Mouse (Mus musculus): Measurements from ENCODE around the gene Emilin2. TPM values are rescaled to one million over a fixed set of nuclear protein-coding genes. Genes with fewer than 3 reads are reported as not detected.

Emilin2 gene
- polyA plus RNA-seq, 1 experiment from 2014 or later = 0.72 TPM

DNA sequence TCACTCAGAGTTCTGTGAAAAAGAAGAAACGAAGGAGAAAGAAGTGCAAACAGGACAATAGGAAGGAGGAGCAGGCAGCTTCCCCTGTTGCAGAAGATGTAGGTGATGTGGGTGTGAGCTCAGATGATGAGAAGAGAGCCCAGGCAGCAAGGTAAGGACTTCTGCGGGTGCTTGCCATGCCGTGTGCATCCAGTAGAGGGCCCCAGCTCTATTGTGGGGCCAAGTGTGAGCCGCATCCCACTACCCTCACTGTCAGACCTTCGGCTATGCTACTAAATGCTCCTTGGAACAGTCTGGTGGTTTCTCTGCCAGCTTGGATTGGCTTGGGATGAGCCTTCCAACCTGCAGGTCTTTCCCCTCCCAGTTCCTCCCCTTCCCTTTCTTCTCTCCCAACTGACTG, 86.7 kb downstream of the Emilin2 start:
- Histone ChIP-seq H3K9me3 (replicated peaks; ENCODE audit: control insufficient read depth, low read length) (no peaks in the 10 kb centered on the region), H3K27ac (ENCODE audit: low read depth, low read length) (no peak overlapping the region), H3K4me1 (ENCODE audit: control insufficient read depth, insufficient read depth, low read length) (no peaks in the 10 kb centered on the region), H3K27me3 (replicated peaks; ENCODE audit: control insufficient read depth, insufficient read depth, low read length) (no peaks in the 10 kb centered on the region), H3K9ac (ENCODE audit: low read length) (no peak overlapping the region), H3K4me2 (ENCODE audit: low read length) (no peak overlapping the region), H3K4me3 (ENCODE audit: low read depth, low read length) (no peak overlapping the region), H3K36me3 (ENCODE audit: control insufficient read depth, insufficient read depth, low read length) (peaks cover 14% of the 10 kb centered on the region; the same call in 1 of the 2 replicates)
- WGBS = 28% methylated on average over 5 of the region's 5 CpGs
- ATAC-seq (no peak), DNase-seq (ENCODE audit: low spot score) (peak; percentile 22)

DNA sequence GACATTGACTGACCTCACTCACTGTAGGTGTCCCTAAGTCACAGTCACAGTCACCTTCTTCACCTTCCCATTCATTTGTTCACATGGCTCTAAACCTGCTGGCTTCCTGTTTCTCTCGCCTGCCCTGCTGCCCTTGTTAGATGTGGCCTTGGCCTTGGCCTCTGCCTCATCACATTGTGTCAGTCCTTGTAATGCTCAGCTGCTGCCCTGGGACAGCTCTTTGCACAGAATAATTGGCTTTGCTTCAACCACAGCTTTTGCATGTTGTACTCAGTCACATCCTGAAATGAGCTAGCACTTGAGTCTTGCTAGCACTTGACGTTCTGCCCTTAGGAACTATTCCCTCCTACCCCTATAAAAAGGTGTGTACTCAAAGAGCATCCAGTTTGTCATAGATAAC, 87.3 kb downstream of the Emilin2 start:
- Histone ChIP-seq H3K4me2 (ENCODE audit: low read length) (no peak overlapping the region), H3K9me3 (replicated peaks; ENCODE audit: control insufficient read depth, low read length) (no peaks in the 10 kb centered on the region), H3K27ac (ENCODE audit: low read depth, low read length) (no peak overlapping the region), H3K4me1 (ENCODE audit: control insufficient read depth, insufficient read depth, low read length) (no peaks in the 10 kb centered on the region), H3K4me3 (ENCODE audit: low read depth, low read length) (no peak overlapping the region), H3K9ac (ENCODE audit: low read length) (no peak overlapping the region), H3K27me3 (replicated peaks; ENCODE audit: control insufficient read depth, insufficient read depth, low read length) (no peaks in the 10 kb centered on the region), H3K36me3 (ENCODE audit: control insufficient read depth, insufficient read depth, low read length) (peaks cover 10% of the 10 kb centered on the region; the same call in 1 of the 2 replicates)
- ATAC-seq (no peak), DNase-seq (ENCODE audit: low spot score) (no peak)
- WGBS = 88% methylated on average over 2 of the region's 2 CpGs

DNA sequence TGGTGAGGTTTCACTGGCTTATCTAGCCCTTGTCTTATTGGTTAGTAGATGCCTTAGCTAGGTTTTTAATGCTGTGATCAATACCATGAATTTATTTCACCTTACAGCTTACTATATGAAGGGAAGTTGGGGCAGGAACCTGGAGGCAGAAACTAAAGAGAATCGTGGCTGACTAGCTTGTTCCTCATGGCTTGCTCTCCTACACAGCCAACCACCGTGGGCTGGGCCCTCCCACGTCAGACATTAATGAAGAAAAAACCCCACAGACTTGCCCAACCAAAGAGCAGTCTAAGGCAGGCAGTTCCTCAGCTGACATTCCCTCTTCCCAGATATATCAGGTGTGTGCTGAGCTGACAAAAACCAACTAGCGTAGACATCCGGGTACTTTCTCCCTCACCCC, 88.1 kb downstream of the Emilin2 start:
- WGBS = 86% methylated on average over 5 of the region's 5 CpGs
- Histone ChIP-seq H3K9me3 (replicated peaks; ENCODE audit: control insufficient read depth, low read length) (no peaks in the 10 kb centered on the region), H3K4me2 (ENCODE audit: low read length) (no peak overlapping the region), H3K4me3 (ENCODE audit: low read depth, low read length) (no peak overlapping the region), H3K4me1 (ENCODE audit: control insufficient read depth, insufficient read depth, low read length) (no peaks in the 10 kb centered on the region), H3K27me3 (replicated peaks; ENCODE audit: control insufficient read depth, insufficient read depth, low read length) (no peaks in the 10 kb centered on the region), H3K27ac (ENCODE audit: low read depth, low read length) (no peak overlapping the region), H3K9ac (ENCODE audit: low read length) (no peak overlapping the region), H3K36me3 (ENCODE audit: control insufficient read depth, insufficient read depth, low read length) (0 out of 2 replicates have a peak, but pooled peaks cover 6% of the 10 kb centered on the region)
- no peak for ATAC-seq
- no peak for DNase-seq (ENCODE audit: low spot score)

DNA sequence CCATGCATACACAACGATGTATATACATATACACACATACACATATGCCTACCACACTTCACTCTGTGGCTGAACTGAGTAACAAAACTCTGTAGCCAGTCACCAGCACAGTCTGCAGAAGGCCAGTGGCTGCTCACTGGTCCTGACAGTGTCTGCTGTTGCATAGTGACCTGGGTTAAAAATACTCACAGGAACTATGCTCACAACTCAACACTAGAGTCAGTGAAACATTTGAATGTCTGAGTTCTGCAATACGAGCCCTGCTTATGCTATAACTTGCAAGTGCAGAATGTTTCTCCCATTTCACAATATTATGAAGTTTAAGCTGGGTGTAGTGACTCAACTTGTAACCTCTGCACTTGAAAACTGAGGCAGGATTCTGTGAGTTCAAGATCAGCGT, 90.4 kb downstream of the Emilin2 start:
- H3K36me3 ChIP-seq (ENCODE audit: control insufficient read depth, insufficient read depth, low read length) = peaks cover 9% of the 10 kb centered on the region; the same call in 1 of the 2 replicates
- H3K27ac ChIP-seq (ENCODE audit: low read depth, low read length) = no peak overlapping the region
- no peak for DNase-seq (ENCODE audit: low spot score)
- no peaks in the 10 kb centered on the region for H3K27me3 ChIP-seq (replicated peaks; ENCODE audit: control insufficient read depth, insufficient read depth, low read length)
- H3K4me1 ChIP-seq (ENCODE audit: control insufficient read depth, insufficient read depth, low read length) = no peaks in the 10 kb centered on the region
- H3K9me3 ChIP-seq (replicated peaks; ENCODE audit: control insufficient read depth, low read length) = no peaks in the 10 kb centered on the region
- H3K4me2 ChIP-seq (ENCODE audit: low read length) = no peak overlapping the region
- no peak overlapping the region for H3K9ac ChIP-seq (ENCODE audit: low read length)
- ATAC-seq = no peak
- no peak overlapping the region for H3K4me3 ChIP-seq (ENCODE audit: low read depth, low read length)
- WGBS = 93% methylated on average over 3 of the region's 3 CpGs

DNA sequence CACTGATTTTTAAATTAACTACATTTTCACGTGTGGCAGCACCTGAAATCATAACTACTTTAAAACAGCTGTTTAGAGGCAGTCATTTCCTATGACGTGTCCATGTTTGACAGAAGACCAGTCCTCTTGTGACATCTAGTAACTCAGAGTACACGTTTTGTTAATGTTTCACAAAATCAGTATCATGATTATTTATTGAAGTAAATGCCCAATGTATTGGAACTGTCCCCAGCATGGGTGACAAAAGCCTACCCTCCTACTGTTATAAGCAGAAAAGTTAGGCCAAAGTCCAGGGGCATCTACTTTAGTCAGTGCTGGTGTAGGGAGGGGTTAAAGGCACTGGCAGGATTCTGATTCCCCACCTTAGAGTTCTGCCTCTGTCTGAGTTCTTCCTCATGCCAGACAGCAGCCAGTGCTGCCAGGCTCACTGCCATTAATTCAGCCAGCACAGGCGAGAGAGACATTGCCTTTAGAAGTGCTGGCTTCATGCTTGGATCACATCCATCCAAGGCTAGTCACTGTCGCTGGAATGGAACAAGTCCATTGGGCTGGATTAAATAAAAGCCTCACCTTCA, 94.6 kb downstream of the Emilin2 start:
- DNase-seq (ENCODE audit: low spot score) (no peak), ATAC-seq (no peak)
- no peak overlapping the region for H3K27ac ChIP-seq (ENCODE audit: low read depth, low read length)
- H3K4me3 ChIP-seq (ENCODE audit: low read depth, low read length) = no peak overlapping the region
- no peaks in the 10 kb centered on the region; the same call in 1 of the 2 replicates for H3K4me1 ChIP-seq (ENCODE audit: control insufficient read depth, insufficient read depth, low read length)
- H3K9ac ChIP-seq (ENCODE audit: low read length) = no peak overlapping the region
- WGBS = 87% methylated on average over 5 of the region's 5 CpGs
- no peaks in the 10 kb centered on the region for H3K9me3 ChIP-seq (replicated peaks; ENCODE audit: control insufficient read depth, low read length)
- H3K27me3 ChIP-seq (replicated peaks; ENCODE audit: control insufficient read depth, insufficient read depth, low read length) = no peaks in the 10 kb centered on the region
- H3K36me3 ChIP-seq (ENCODE audit: control insufficient read depth, insufficient read depth, low read length) = peaks cover 6% of the 10 kb centered on the region; the same call in 1 of the 2 replicates
- H3K4me2 ChIP-seq (ENCODE audit: low read length) = no peak overlapping the region

DNA sequence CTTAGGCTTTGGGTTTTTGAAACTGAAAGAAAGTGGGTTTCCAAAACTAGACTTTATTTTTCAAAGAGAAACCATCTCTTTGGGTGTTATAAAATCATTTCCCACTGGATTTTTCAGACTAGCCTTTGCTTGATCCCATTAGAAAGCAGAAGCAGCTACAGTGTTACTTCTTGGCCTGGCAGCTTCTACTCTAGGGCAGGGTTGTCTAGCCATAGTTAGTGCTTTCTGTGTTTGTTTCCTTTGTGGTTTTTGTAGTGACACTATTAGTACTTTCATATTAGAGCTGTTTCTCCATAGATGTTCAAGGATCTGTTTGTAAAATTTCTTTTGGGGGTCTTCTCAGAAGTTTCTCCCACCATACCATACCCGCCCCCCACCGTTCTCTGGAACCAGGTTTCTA, 95.5 kb downstream of the Emilin2 start:
- ATAC-seq (no peak), DNase-seq (ENCODE audit: low spot score) (no peak)
- Histone ChIP-seq H3K27ac (ENCODE audit: low read depth, low read length) (no peak overlapping the region), H3K27me3 (replicated peaks; ENCODE audit: control insufficient read depth, insufficient read depth, low read length) (no peaks in the 10 kb centered on the region), H3K9me3 (replicated peaks; ENCODE audit: control insufficient read depth, low read length) (no peaks in the 10 kb centered on the region), H3K4me2 (ENCODE audit: low read length) (no peak overlapping the region), H3K9ac (ENCODE audit: low read length) (no peak overlapping the region), H3K4me3 (ENCODE audit: low read depth, low read length) (no peak overlapping the region), H3K36me3 (ENCODE audit: control insufficient read depth, insufficient read depth, low read length) (peaks cover 6% of the 10 kb centered on the region; the same call in 1 of the 2 replicates), H3K4me1 (ENCODE audit: control insufficient read depth, insufficient read depth, low read length) (no peaks in the 10 kb centered on the region; the same call in 1 of the 2 replicates)
- 97% methylated on average over 2 of the region's 2 CpGs for WGBS

DNA sequence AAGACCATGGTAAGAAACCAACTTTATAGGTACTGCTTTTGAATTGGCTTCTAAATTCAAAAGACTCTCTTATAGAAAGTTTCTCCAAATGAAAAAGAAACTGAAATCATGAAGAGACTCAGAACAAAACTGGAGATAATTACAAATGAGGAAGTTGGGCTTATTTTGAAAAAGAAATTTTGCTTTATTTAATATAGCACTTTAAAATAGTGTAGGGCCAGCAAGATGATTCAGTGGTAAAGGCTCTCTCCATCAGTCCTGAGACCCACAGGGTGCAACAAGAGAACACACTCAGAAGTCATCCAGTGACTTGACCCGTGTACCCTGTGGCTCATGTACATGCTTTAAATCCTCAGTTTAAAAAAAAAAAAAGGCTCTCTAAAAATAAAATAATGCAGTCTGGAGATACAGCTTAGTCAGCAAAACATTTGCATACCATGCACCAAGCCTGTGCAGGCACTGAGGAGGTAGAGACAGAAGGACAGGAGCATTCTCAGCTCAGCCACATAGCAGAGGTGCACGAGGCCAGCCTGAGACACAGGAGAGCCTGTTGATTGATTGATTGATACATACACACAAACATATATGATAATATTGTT, 96.4 kb downstream of the Emilin2 start:
- 80% methylated on average over 2 of the region's 2 CpGs for WGBS

DNA sequence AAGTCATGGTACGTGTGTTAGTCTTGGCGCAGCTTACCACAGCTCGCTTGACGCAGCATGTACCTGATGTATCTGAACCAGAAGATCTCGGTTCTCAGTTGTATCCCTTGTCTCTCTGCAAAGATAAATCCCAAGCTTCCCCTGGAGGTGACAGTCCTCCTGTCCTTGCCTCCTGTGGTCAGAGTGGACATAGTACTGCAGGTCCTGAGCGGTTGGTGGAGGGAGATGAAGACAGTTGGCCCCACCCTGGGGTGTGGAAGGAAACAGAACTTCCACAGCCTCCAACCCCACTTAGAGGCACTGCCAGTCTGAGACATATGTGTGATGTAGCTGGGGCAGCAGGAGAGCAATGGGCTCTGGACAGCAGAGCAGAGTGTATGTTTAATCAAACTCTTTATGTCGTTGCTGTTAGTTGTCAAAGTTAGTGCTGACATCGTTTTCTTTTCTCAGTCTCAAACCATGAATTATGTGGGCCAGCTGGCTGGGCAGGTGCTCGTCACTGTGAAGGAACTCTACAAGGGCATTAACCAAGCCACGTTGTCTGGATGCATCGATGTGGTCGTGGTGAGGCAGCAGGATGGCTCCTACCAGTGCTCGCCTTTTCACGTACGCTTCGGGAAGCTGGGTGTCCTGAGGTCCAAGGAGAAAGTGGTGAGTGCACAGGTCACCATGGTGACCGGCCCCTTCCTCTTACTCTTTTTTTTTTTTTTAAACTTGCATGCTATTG, 97.1 kb downstream of the Emilin2 start:
- no peak for ATAC-seq

More for the DNA sequence above, 96.4 kb downstream of the Emilin2 start:
- no peaks in the 10 kb centered on the region for H3K27me3 ChIP-seq (replicated peaks; ENCODE audit: control insufficient read depth, insufficient read depth, low read length)
- H3K4me3 ChIP-seq (ENCODE audit: low read depth, low read length) = no peak overlapping the region
- H3K36me3 ChIP-seq (ENCODE audit: control insufficient read depth, insufficient read depth, low read length) = peaks cover 3% of the 10 kb centered on the region; the same call in 1 of the 2 replicates
- H3K4me1 ChIP-seq (ENCODE audit: control insufficient read depth, insufficient read depth, low read length) = no peaks in the 10 kb centered on the region; the same call in 1 of the 2 replicates
- no peak overlapping the region for H3K27ac ChIP-seq (ENCODE audit: low read depth, low read length)
- no peak overlapping the region for H3K4me2 ChIP-seq (ENCODE audit: low read length)
- ATAC-seq (no peak), DNase-seq (ENCODE audit: low spot score) (no peak)
- no peaks in the 10 kb centered on the region for H3K9me3 ChIP-seq (replicated peaks; ENCODE audit: control insufficient read depth, low read length)
- no peak overlapping the region for H3K9ac ChIP-seq (ENCODE audit: low read length)

DNA sequence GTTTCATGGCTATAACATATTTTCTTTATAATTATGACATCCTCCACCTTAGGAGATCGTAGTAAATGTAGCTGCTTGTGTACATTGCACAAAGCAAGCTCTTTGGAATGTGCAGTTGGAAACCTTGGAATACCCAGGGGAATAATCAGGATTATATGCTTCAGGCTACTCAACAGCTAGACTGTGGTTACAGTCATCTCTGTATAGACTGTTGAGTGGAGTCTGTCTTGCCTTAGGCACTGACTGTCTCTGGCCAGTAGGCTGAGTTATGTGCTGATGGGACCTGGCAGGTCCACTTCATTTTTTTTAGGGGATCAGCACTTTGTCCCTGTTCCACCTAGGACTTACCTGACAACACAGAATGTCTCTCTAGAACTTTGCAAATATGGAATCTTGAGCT, 98.1 kb downstream of the Emilin2 start:
- 94% methylated on average over 1 of the region's 1 CpGs for WGBS
- Histone ChIP-seq H3K27ac (ENCODE audit: low read depth, low read length) (no peak overlapping the region), H3K27me3 (replicated peaks; ENCODE audit: control insufficient read depth, insufficient read depth, low read length) (no peaks in the 10 kb centered on the region), H3K4me1 (ENCODE audit: control insufficient read depth, insufficient read depth, low read length) (no peaks in the 10 kb centered on the region; the same call in 1 of the 2 replicates), H3K9me3 (replicated peaks; ENCODE audit: control insufficient read depth, low read length) (no peaks in the 10 kb centered on the region), H3K36me3 (ENCODE audit: control insufficient read depth, insufficient read depth, low read length) (peaks cover 3% of the 10 kb centered on the region; the same call in 1 of the 2 replicates), H3K4me2 (ENCODE audit: low read length) (no peak overlapping the region), H3K9ac (ENCODE audit: low read length) (no peak overlapping the region), H3K4me3 (ENCODE audit: low read depth, low read length) (no peak overlapping the region)
- ATAC-seq (no peak), DNase-seq (ENCODE audit: low spot score) (no peak)

More for the DNA sequence above, 97.1 kb downstream of the Emilin2 start:
- Histone ChIP-seq H3K4me1 (ENCODE audit: control insufficient read depth, insufficient read depth, low read length) (no peaks in the 10 kb centered on the region; the same call in 1 of the 2 replicates), H3K27ac (ENCODE audit: low read depth, low read length) (no peak overlapping the region), H3K9ac (ENCODE audit: low read length) (no peak overlapping the region), H3K27me3 (replicated peaks; ENCODE audit: control insufficient read depth, insufficient read depth, low read length) (no peaks in the 10 kb centered on the region), H3K36me3 (ENCODE audit: control insufficient read depth, insufficient read depth, low read length) (peaks cover 3% of the 10 kb centered on the region; the same call in 1 of the 2 replicates), H3K9me3 (replicated peaks; ENCODE audit: control insufficient read depth, low read length) (no peaks in the 10 kb centered on the region), H3K4me2 (ENCODE audit: low read length) (no peak overlapping the region), H3K4me3 (ENCODE audit: low read depth, low read length) (no peak overlapping the region)
- WGBS = 86% methylated on average over 17 of the region's 17 CpGs
- no peak for DNase-seq (ENCODE audit: low spot score)
